Mouse (Mus musculus): ENCODE results near the gene Pi4ka. TPM values are rescaled to one million over a fixed set of nuclear protein-coding genes. Genes with fewer than 3 reads are reported as not detected.
"Not testable (repeated sequence)": the region's sequence is repeated elsewhere in the genome, so short reads cannot be mapped to it uniquely, and the experiment has no call there.

Pi4ka gene
- total RNA-seq, 2 experiments from 2014 or later: 44.8 to 53.5 TPM

GRCm38 (mm10) chr16:17243731-17244130, 162.4 kb downstream of the Pi4ka start:
- ATAC-seq (replicated peaks; ENCODE audit: low FRiP score, low TSS enrichment, poor library complexity, severe bottlenecking): no peak

GRCm38 (mm10) chr16:17239409-17239808, 166.7 kb downstream of the Pi4ka start:
- no peak for ATAC-seq (replicated peaks; ENCODE audit: low FRiP score, low TSS enrichment, poor library complexity, severe bottlenecking)

DNA sequence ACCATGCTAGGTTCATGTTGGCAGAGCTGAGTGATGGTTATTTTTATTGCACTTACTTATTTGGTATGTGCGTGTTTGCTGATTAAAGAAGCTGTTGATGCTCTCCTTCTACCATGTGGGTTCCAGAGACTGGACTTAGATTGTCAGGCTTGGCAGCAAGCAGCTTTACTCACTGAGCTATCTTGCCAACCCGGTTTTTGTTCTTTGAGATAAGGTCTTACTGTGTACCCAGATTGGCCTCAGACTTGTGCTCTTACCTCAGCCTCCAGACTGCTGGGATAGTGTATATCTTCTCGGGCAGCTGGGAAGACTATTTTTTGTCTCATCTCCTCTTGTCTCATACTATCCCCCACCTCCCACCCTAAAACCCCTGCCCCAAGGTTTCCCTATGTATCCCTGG, 168.5 kb downstream of the Pi4ka start:
- ATAC-seq (replicated peaks; ENCODE audit: low FRiP score, low TSS enrichment, poor library complexity, severe bottlenecking): peak; percentile 84

DNA sequence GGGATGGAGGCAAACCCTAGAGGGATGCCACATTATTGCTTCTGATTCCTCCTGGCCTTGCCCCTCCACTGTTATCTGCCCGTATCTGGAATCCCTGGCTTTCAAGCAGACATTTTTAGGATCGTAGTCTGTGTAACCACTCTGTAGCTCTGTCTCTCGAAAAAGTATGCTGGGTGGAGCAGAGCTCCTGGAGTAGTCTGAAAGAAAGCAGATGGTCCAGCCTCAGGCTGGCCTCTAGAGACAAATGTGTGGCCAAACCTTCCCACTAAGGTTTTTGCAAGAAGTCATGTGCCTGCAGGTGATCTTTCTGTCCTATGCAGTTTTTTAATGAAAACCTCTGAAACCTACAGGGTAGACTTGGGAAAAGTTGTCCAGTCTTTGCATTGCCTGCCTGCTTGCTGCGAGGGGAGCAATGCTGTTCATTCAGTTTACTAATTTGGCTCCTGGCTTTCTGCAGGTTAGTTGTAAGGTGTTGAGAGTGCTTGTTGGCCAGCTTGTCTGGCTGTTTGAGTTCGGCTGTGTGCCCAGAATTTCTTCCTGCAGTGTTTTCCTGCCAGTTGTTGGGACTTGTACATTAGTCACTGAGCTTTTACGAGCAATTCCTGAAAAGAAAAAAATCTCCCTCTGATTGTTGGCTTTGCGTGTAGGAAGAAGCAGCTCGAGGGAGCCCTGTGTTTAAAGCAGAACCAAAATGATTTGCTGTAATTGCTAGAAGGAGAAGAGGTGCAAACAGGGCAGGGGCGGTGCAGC, 171.0 kb downstream of the Pi4ka start:
- no peak for ATAC-seq (replicated peaks; ENCODE audit: low FRiP score, low TSS enrichment, poor library complexity, severe bottlenecking)

GRCm38 (mm10) chr16:17234499-17234895, 171.6 kb downstream of the Pi4ka start:
- ATAC-seq (replicated peaks; ENCODE audit: low FRiP score, low TSS enrichment, poor library complexity, severe bottlenecking): no peak

DNA sequence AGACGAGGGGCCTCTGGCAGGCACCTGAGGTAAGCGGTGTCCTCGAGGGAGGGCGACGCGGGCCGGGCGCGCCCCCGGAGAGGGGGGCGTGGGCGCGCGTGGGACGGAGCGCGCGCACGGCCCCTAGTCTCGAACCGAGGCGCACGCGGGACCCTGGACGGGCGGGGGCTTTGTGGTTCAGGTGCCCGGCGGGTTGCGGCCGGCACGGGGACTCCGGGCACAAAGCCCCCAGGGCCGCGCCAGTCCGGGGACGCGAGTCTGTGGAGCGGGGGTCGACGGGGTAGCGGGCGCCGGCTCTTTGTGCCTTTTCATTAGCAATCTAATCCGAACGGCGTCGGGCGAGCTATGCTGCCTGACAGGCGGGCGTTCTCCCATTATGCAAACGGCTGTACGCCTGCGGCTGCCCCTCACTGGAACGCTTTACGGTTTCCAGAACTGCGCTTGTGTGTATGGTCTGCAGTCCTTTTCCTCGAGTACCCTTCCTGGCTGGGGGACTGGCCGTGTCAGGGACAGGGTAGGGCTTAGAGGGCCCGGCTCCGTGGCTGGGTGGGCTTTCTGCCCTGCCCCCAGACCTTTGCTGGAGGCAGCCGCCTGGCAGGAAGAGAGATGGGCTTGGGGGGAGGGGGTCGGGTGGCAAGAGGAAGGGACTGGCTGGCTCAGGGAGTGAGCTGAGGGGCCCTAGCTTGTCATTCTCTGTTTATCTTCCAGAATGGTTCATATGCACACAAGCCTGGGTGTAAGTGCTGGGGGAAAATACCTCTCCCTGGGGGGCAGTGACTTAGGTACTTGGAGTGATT, 172.2 kb downstream of the Pi4ka start:
- ATAC-seq (replicated peaks; ENCODE audit: low FRiP score, low TSS enrichment, poor library complexity, severe bottlenecking): no peak

DNA sequence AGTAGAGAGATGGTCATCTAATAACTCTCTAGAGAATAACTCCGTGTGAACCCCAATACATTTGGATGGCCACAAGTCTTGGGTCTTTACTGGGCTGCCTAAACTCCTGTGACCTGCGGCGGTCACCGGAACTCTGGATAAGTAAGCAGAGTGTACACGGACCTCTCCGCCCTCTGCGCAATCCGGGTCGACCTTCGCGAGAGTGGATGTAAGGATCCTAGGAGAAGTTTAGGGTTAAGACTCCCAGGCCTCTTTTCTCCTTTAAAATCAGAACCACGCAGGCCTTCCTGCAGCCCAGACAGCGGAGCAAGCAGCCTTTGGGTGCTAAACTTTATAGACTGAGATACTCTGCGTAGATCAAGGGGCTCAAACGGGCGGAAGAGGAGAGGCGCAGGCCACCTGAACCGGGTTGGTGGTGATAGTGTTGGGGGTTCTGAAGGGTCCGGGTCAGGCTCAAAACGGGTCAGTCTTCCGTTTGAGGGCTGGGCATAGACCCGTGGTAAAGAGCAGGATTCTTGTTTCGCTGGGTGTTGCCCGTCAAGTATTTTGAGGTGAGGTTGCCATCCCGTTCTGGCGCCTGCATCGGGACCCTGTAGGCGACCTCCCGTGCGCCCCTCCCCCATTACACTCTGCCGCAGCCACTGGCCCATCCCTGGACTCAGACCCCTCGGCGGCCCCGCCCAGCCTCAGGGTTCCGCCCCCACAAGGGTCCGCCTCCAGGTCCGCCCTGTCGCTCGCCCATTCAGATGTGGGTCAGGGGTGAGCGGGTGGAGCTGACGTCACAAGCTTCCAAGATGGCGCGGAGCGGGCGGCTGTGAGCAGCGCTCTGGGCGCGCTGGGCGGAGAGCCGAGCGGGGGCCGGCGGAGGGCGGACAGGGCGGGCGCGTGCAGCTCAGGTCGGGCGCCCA, 173.1 kb downstream of the Pi4ka start, which contains the start of gene Hic2:
Hic2 (plus strand) TSS at position 779 of the 908 bp plus-strand sequence.
- ATAC-seq (replicated peaks; ENCODE audit: low FRiP score, low TSS enrichment, poor library complexity, severe bottlenecking): peak; percentile 80

DNA sequence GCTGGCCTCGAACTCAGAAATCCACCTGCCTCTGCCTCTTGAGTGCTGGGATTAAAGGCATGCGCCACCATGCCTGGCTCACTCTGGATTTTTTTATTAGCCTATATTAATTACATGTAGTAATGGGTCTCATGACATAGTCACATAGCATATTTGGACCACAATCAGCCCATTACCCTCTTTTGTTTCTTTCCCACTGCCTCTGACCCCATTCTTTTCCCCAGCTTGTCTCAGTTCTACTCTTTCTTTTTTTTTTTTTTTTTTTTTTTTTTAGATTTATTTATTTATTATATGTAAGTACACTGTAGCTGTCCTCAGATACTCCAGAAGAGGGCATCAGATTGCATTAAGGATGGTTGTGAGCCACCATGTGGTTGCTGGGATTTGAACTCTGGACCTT, 174.6 kb downstream of the Pi4ka start:
- not testable (repeated sequence) for ATAC-seq (replicated peaks; ENCODE audit: low FRiP score, low TSS enrichment, poor library complexity, severe bottlenecking)

Other genes starting within 250 kb of the Pi4ka start
- 154 and 221 TPM in 2 replicates for gene Ube2l3, start 203.7 kb downstream of the Pi4ka start, total RNA-seq (2014; fragmentation: Nextera tagmentation)
- gene Ube2l3, start 203.7 kb downstream of the Pi4ka start, total RNA-seq (2017): 161 and 163 TPM in 2 replicates
- gene Rimbp3, start 197.7 kb downstream of the Pi4ka start, total RNA-seq (2014; fragmentation: Nextera tagmentation): 0.39 and 0.59 TPM in 2 replicates
- 0.23 TPM in 1 of 2 replicates, not detected in the other for gene Rimbp3, start 197.7 kb downstream of the Pi4ka start, total RNA-seq (2017)
- gene Hic2, start 172.7 kb downstream of the Pi4ka start, total RNA-seq (2014; fragmentation: Nextera tagmentation): 1.6 and 2.1 TPM in 2 replicates
- gene Hic2, start 172.7 kb downstream of the Pi4ka start, total RNA-seq (2017): 1.5 and 1.9 TPM in 2 replicates
- 9.2 and 19.0 TPM in 2 replicates for gene Tmem191c, start 130.2 kb downstream of the Pi4ka start, total RNA-seq (2014; fragmentation: Nextera tagmentation)
- 0.33 and 2.3 TPM in 2 replicates for gene Tmem191c, start 130.2 kb downstream of the Pi4ka start, total RNA-seq (2017)
- gene Serpind1, start 74.9 kb downstream of the Pi4ka start, total RNA-seq (2014; fragmentation: Nextera tagmentation): not detected in 2 replicates
- gene Serpind1, start 74.9 kb downstream of the Pi4ka start, total RNA-seq (2017): not detected in 2 replicates
- gene Snap29, start 328 bp downstream of the Pi4ka start, total RNA-seq (2014; fragmentation: Nextera tagmentation): 17.1 and 19.0 TPM in 2 replicates
- 17.3 and 18.3 TPM in 2 replicates for gene Snap29, start 328 bp downstream of the Pi4ka start, total RNA-seq (2017)
- 21.5 and 29.3 TPM in 2 replicates for gene Crkl, start 45.7 kb upstream of the Pi4ka start, total RNA-seq (2014; fragmentation: Nextera tagmentation)
- 21.6 and 33.5 TPM in 2 replicates for gene Crkl, start 45.7 kb upstream of the Pi4ka start, total RNA-seq (2017)
- gene Aifm3, start 83.3 kb upstream of the Pi4ka start, total RNA-seq (2014; fragmentation: Nextera tagmentation): 0.42 TPM in 1 of 2 replicates, not detected in the other
- gene Aifm3, start 83.3 kb upstream of the Pi4ka start, total RNA-seq (2017): not detected in 2 replicates
- gene Lztr1, start 102.4 kb upstream of the Pi4ka start, total RNA-seq (2014; fragmentation: Nextera tagmentation): 71.8 and 72.1 TPM in 2 replicates
- gene Lztr1, start 102.4 kb upstream of the Pi4ka start, total RNA-seq (2017): 50.4 and 55.4 TPM in 2 replicates
- 18.2 and 27.1 TPM in 2 replicates for gene Thap7, start 124.8 kb upstream of the Pi4ka start, total RNA-seq (2014; fragmentation: Nextera tagmentation)
- gene Thap7, start 124.8 kb upstream of the Pi4ka start, total RNA-seq (2017): 23.3 and 45.1 TPM in 2 replicates
- gene Lrrc74b, start 154.9 kb upstream of the Pi4ka start, total RNA-seq (2014; fragmentation: Nextera tagmentation): not detected in 2 replicates
- 0.05 TPM in 1 of 2 replicates, not detected in the other for gene Lrrc74b, start 154.9 kb upstream of the Pi4ka start, total RNA-seq (2017)
- not detected in 2 replicates for gene P2rx6, start 155.6 kb upstream of the Pi4ka start, total RNA-seq (2014; fragmentation: Nextera tagmentation)
- gene P2rx6, start 155.6 kb upstream of the Pi4ka start, total RNA-seq (2017): not detected in 2 replicates
- 10.8 and 13.9 TPM in 2 replicates for gene Slc7a4, start 176.9 kb upstream of the Pi4ka start, total RNA-seq (2014; fragmentation: Nextera tagmentation)
- 5.2 and 7.6 TPM in 2 replicates for gene Slc7a4, start 176.9 kb upstream of the Pi4ka start, total RNA-seq (2017)
- 88.7 and 152 TPM in 2 replicates for gene Smpd4, start 213.0 kb upstream of the Pi4ka start, total RNA-seq (2014; fragmentation: Nextera tagmentation)
- 75.3 and 83.2 TPM in 2 replicates for gene Smpd4, start 213.0 kb upstream of the Pi4ka start, total RNA-seq (2017)
- gene Ccdc74a, start 240.2 kb upstream of the Pi4ka start, total RNA-seq (2014; fragmentation: Nextera tagmentation): 1.3 and 13.1 TPM in 2 replicates
- 0.42 and 9.2 TPM in 2 replicates for gene Ccdc74a, start 240.2 kb upstream of the Pi4ka start, total RNA-seq (2017)

Data from megakaryocyte-erythroid progenitor cell, adult 5-6 weeks (primary cell).